Comparison of ENCODE assay signal across 7 mouse cellular contexts in genomic region chr5:136201832-136202231, GRCm38 (mm10). TPM values are rescaled to one million over a fixed set of nuclear protein-coding genes. Genes with fewer than 3 reads are reported as not detected.
A peak's percentile ranks its signal among the peaks of the same experiment; 100 is the strongest.
DNase-seq lines count a peak whose midpoint lies in the region; TF ChIP-seq lines count a peak whose summit lies in the region.

No protein-coding gene starts in this region.

- intact Hi-C loops in heart, postnatal 10 days (cut with DNase I), result loop anchor here (1.0 to 5.0 kb wide), 3 partner anchors 51 to 505 kb away; no protein-coding TSS in a partner anchor

- peak; percentile 90 for TF ChIP-seq CTCF in brain, embryonic 14.5 days (IDR thresholded peaks at IDR 0.05; ENCODE audit: borderline replicate concordance, extremely low read depth, insufficient read depth, insufficient read length)

- no peak for TF ChIP-seq POLR2A in brain, embryonic 14.5 days (IDR thresholded peaks at IDR 0.05; ENCODE audit: borderline replicate concordance, extremely low read depth, insufficient read depth, insufficient read length, poor library complexity, severe bottlenecking)

- DNase-seq in Muller cell, postnatal 12 days (ENCODE audit: inconsistent ontology term), result peak; percentile 69
- peak; percentile 84 for DNase-seq in brain, embryonic 14.5 days (ENCODE audit: low read depth)
- DNase-seq in fibroblast of lung, adult 2 months (ENCODE audit: low read depth), result peak; percentile 18
- peak; percentile 77 to 85 for DNase-seq in heart, postnatal 10 days
- DNase-seq in layer of hippocampus, adult 8-10 months (ENCODE audit: low spot score in 2 of 2), result peak; percentile 44 to 71
- peak; percentile 70 for DNase-seq in lung, postnatal 25 days (ENCODE audit: low spot score)
- DNase-seq in right cerebral cortex, adult 2 months (ENCODE audit: low spot score in 2 of 2), result peak; percentile 74 to 77

RNA-seq across cellular contexts. Expression of gene Prkrip1, which starts 3.1 kb away (rescaled TPM):
- 36.3 and 37.2 TPM in 2 replicates for polyA plus RNA-seq in brain, embryonic 14.5 days (2012; rRNA removed)
- 10 to 100 TPM; 24.4 to 25.6 TPM for total RNA-seq in heart, postnatal 10 days (2021)
- 10 to 100 TPM; 28.7 to 36.2 (median 31.5) TPM for total RNA-seq in layer of hippocampus, adult 8-10 months (2022)

RNA-seq across cellular contexts. Expression of gene Orai2, which starts 31.3 kb away (rescaled TPM):
- 52.2 and 58.5 TPM in 2 replicates for polyA plus RNA-seq in brain, embryonic 14.5 days (2012; rRNA removed)
- 1 to 10 TPM; 2.7 to 3.8 TPM for total RNA-seq in heart, postnatal 10 days (2021)
- 100 to 1,000 TPM; 106 to 122 (median 118) TPM for total RNA-seq in layer of hippocampus, adult 8-10 months (2022)

RNA-seq across cellular contexts. Expression of gene Sh2b2, which starts 44.5 kb away (rescaled TPM):
- polyA plus RNA-seq in brain, embryonic 14.5 days (2012; rRNA removed), result 58.4 and 59.1 TPM in 2 replicates
- 1 to 10 TPM; 2.0 to 3.3 TPM for total RNA-seq in heart, postnatal 10 days (2021)
- 1 to 10 TPM; 5.6 to 9.4 (median 7.0) TPM for total RNA-seq in layer of hippocampus, adult 8-10 months (2022)

Comparison
In these comparisons a context has a peak if more than half of its experiments do, and no peak if none do; other contexts are left out.
1. Peak in every context shown above with its lines: DNase-seq.
2. DNase-seq: peak in every context shown above with its lines; median percentile 84 in brain, embryonic 14.5 days; 81 in heart, postnatal 10 days; 76 in right cerebral cortex, adult 2 months; 70 in lung, postnatal 25 days; 69 in Muller cell, postnatal 12 days; 58 in layer of hippocampus, adult 8-10 months; 18 in fibroblast of lung, adult 2 months.
3. RNA of gene Orai2, which starts 31.3 kb away (total RNA-seq): 106 to 122 TPM in layer of hippocampus, adult 8-10 months; 2.7 to 3.8 TPM in heart, postnatal 10 days; every median in the first group is over 10 times any median in the second.